Mouse (Mus musculus) liver, postnatal 0 days (tissue): Measurements from ENCODE around the gene Shroom3.

ENCODE experiments used
- CTCF ChIP-seq: sonication (generic); IDR thresholded peaks from 2 replicates; pipeline ENCODE4 v1.5.1; 2016; ENCODE audit warnings: antibody characterized with exemption, low read depth
- EP300 ChIP-seq: IDR thresholded peaks from 2 replicates; pipeline ENCODE4 v1.6.1; 2016; ENCODE audit warnings: antibody characterized with exemption, low read depth, mild to moderate bottlenecking

DNA sequence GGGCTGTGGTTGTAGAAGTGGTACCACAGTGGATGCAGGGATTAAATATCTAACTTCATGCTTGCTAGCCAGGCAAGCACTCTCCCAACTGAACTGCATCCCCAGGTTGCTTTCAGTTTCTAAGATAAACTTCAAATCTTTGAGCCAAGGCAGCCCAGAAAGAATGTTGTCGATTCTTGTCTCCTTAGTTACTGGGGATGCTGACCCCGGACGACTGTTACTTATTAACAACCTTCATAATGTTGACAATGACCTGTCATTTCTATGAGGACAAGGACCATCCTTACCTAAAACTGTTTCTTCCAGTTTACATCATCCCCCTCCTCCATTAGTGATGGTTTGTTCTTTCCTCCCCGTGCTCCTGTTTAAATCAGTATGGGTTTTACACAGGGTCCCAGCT lies 210.0 kb downstream of the Shroom3 start:
- TF ChIP-seq CTCF (no peak), EP300 (no peak)
